Mouse (Mus musculus) liver, embryonic 14.5 days (tissue): ENCODE measurements at regions not wholly inside any gene's neighbourhood (a gene's known extent, or its start where the extent isn't known, plus 50 kb on each side); places are given as distances from the start of the nearest gene placed in this dataset.

Source experiments
- CTCF ChIP-seq: IDR thresholded peaks from 2 replicates; pipeline ENCODE4 v1.5.1; 2016; ENCODE audit warnings: antibody characterized with exemption, low read depth, control low read depth
- EP300 ChIP-seq: IDR thresholded peaks from 2 replicates; pipeline ENCODE4 v1.6.1; 2016; ENCODE audit warnings: antibody characterized with exemption, low read depth

GRCm38 (mm10) chr1:133527651-133528385, 82.3 kb downstream of the Snrpe start:
- TF ChIP-seq EP300, result no peak
- TF ChIP-seq CTCF, result no peak
